Mouse (Mus musculus): ENCODE measurements at regions not wholly inside any gene's neighbourhood (a gene's known extent, or its start where the extent isn't known, plus 50 kb on each side); places are given as distances from the start of the nearest gene placed in this dataset.

- no peak overlapping the region for H3K9ac ChIP-seq (ENCODE audit: low read depth, low read length)
- H3K9me3 ChIP-seq (ENCODE audit: control insufficient read depth) = no peaks in the 10 kb centered on the region
- H3K27me3 ChIP-seq (replicated peaks; ENCODE audit: control insufficient read depth, insufficient read depth, low read length) = no peaks in the 10 kb centered on the region
- H3K36me3 ChIP-seq (ENCODE audit: control insufficient read depth, insufficient read depth) = no peaks in the 10 kb centered on the region
- ATAC-seq = no peak
- no peak overlapping the region for H3K4me3 ChIP-seq (ENCODE audit: low read depth, low read length)
- H3K27ac ChIP-seq (ENCODE audit: low read depth, low read length) = no peak overlapping the region
- H3K4me1 ChIP-seq (replicated peaks; ENCODE audit: control insufficient read depth, insufficient read depth, low read length) = no peaks in the 10 kb centered on the region
- 48% methylated on average over 5 of the region's 5 CpGs for WGBS
- no peak overlapping the region for H3K4me2 ChIP-seq (replicated peaks; ENCODE audit: low read depth)
- no peak for TF ChIP-seq CTCF (IDR thresholded peaks at IDR 0.05; ENCODE audit: low read depth)
Measured at GRCm38 (mm10) chr1:35972190-35972584, 96.0 kb upstream of the Hs6st1 start.

DNA sequence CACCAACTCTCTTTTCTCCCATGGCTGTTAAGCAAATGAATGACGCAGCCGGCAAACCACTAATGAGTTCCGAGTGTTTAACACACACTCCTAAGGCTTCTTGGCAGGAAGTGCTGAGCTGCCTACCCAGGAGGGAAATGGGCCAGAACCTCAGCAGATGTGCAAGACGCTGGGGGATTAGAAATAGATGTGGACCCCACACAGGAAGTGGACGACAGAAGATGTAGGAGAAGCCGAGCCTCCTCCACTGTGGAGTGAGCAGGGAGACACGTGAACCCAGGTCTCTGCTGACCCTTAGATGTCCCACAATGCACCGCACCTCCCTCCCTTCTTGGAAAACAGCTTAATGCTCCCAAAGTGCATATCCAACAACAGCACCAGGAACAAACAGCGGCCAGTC, 94.8 kb upstream of the Hs6st1 start:
- no peak overlapping the region for H3K27ac ChIP-seq (ENCODE audit: low read depth, low read length)
- H3K9ac ChIP-seq (ENCODE audit: low read depth, low read length) = no peak overlapping the region
- no peak overlapping the region for H3K4me2 ChIP-seq (replicated peaks; ENCODE audit: low read depth)
- H3K27me3 ChIP-seq (replicated peaks; ENCODE audit: control insufficient read depth, insufficient read depth, low read length) = no peaks in the 10 kb centered on the region
- H3K36me3 ChIP-seq (ENCODE audit: control insufficient read depth, insufficient read depth) = no peaks in the 10 kb centered on the region
- WGBS = 54% methylated on average over 9 of the region's 9 CpGs
- no peak overlapping the region for H3K4me3 ChIP-seq (ENCODE audit: low read depth, low read length)
- TF ChIP-seq CTCF (IDR thresholded peaks at IDR 0.05; ENCODE audit: low read depth) = no peak
- H3K4me1 ChIP-seq (replicated peaks; ENCODE audit: control insufficient read depth, insufficient read depth, low read length) = no peaks in the 10 kb centered on the region
- no peak for ATAC-seq
- H3K9me3 ChIP-seq (ENCODE audit: control insufficient read depth) = no peaks in the 10 kb centered on the region

GRCm38 (mm10) chr1:35975611-35976208, 92.5 kb upstream of the Hs6st1 start:
- H3K9me3 ChIP-seq (ENCODE audit: control insufficient read depth) = no peaks in the 10 kb centered on the region
- H3K4me1 ChIP-seq (replicated peaks; ENCODE audit: control insufficient read depth, insufficient read depth, low read length) = no peaks in the 10 kb centered on the region
- 59% methylated on average over 3 of the region's 3 CpGs for WGBS
- H3K27ac ChIP-seq (ENCODE audit: low read depth, low read length) = no peak overlapping the region
- no peaks in the 10 kb centered on the region for H3K36me3 ChIP-seq (ENCODE audit: control insufficient read depth, insufficient read depth)
- no peak for ATAC-seq
- no peak overlapping the region for H3K4me3 ChIP-seq (ENCODE audit: low read depth, low read length)
- no peak overlapping the region for H3K4me2 ChIP-seq (replicated peaks; ENCODE audit: low read depth)
- H3K27me3 ChIP-seq (replicated peaks; ENCODE audit: control insufficient read depth, insufficient read depth, low read length) = no peaks in the 10 kb centered on the region
- H3K9ac ChIP-seq (ENCODE audit: low read depth, low read length) = no peak overlapping the region
- no peak for TF ChIP-seq CTCF (IDR thresholded peaks at IDR 0.05; ENCODE audit: low read depth)

DNA sequence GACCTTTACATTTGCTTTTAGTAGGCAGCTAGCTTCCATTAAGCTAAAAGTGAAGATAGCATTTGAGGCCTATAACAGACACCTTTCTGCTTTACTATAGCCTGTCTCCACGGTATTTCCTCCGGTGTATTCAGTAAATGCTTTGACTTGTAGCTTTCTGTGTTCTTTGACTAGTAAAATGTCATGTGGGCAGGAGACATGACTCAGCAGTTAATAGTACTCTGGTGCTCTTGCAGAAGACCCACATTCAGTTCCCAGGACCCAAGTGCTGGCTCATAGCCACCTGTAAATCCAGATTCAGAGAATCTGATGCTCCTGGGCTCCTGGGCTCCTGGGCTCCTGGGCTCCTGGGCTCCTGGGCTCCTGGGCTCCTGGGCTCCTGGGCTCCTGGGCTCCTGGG, 91.7 kb upstream of the Hs6st1 start:
- ATAC-seq = no peak
- Histone ChIP-seq H3K4me1 (replicated peaks; ENCODE audit: control insufficient read depth, insufficient read depth, low read length) (no peaks in the 10 kb centered on the region), H3K9ac (ENCODE audit: low read depth, low read length) (no peak overlapping the region), H3K27me3 (replicated peaks; ENCODE audit: control insufficient read depth, insufficient read depth, low read length) (no peaks in the 10 kb centered on the region), H3K27ac (ENCODE audit: low read depth, low read length) (no peak overlapping the region), H3K4me3 (ENCODE audit: low read depth, low read length) (no peak overlapping the region), H3K4me2 (replicated peaks; ENCODE audit: low read depth) (no peak overlapping the region), H3K9me3 (ENCODE audit: control insufficient read depth) (no peaks in the 10 kb centered on the region), H3K36me3 (ENCODE audit: control insufficient read depth, insufficient read depth) (no peaks in the 10 kb centered on the region)
- no peak for TF ChIP-seq CTCF (IDR thresholded peaks at IDR 0.05; ENCODE audit: low read depth)
- 72% methylated on average over 2 of the region's 2 CpGs for WGBS

DNA sequence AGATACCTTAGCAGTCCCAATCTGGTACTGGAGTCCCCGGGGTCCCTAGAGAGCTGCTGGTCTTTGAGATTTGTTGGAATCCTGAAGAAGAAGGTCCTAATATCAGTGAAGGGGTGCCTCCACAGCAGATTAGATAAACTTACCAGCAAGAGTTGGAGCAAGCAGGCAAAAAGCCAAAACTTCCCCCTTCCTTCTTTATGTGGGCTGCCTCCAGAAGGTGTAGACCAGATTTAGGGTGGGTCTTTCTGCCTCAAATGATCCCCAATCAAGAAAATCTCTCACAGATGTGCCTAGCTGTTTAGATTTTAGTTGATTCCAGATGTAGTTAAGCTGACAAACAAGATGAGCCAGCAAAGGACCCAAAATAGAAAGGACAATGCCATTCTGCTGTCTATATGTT, 90.1 kb upstream of the Hs6st1 start:
- Histone ChIP-seq H3K9ac (ENCODE audit: low read depth, low read length) (no peak overlapping the region), H3K4me2 (replicated peaks; ENCODE audit: low read depth) (no peak overlapping the region), H3K9me3 (ENCODE audit: control insufficient read depth) (no peaks in the 10 kb centered on the region), H3K27ac (ENCODE audit: low read depth, low read length) (no peak overlapping the region), H3K4me3 (ENCODE audit: low read depth, low read length) (no peak overlapping the region), H3K27me3 (replicated peaks; ENCODE audit: control insufficient read depth, insufficient read depth, low read length) (no peaks in the 10 kb centered on the region), H3K4me1 (replicated peaks; ENCODE audit: control insufficient read depth, insufficient read depth, low read length) (no peaks in the 10 kb centered on the region), H3K36me3 (ENCODE audit: control insufficient read depth, insufficient read depth) (no peaks in the 10 kb centered on the region)
- WGBS = 80% methylated on average over 1 of the region's 1 CpGs
- TF ChIP-seq CTCF (IDR thresholded peaks at IDR 0.05; ENCODE audit: low read depth) = no peak
- ATAC-seq = no peak

GRCm38 (mm10) chr1:35978766-35979165, 89.4 kb upstream of the Hs6st1 start:
- H3K27me3 ChIP-seq (replicated peaks; ENCODE audit: control insufficient read depth, insufficient read depth, low read length) = no peaks in the 10 kb centered on the region
- no peak overlapping the region for H3K27ac ChIP-seq (ENCODE audit: low read depth, low read length)
- no peak overlapping the region for H3K4me3 ChIP-seq (ENCODE audit: low read depth, low read length)
- H3K4me2 ChIP-seq (replicated peaks; ENCODE audit: low read depth) = no peak overlapping the region
- no peak overlapping the region for H3K9ac ChIP-seq (ENCODE audit: low read depth, low read length)
- WGBS = 41% methylated on average over 4 of the region's 4 CpGs
- ATAC-seq = no peak
- H3K36me3 ChIP-seq (ENCODE audit: control insufficient read depth, insufficient read depth) = no peaks in the 10 kb centered on the region
- no peaks in the 10 kb centered on the region for H3K9me3 ChIP-seq (ENCODE audit: control insufficient read depth)
- no peak for TF ChIP-seq CTCF (IDR thresholded peaks at IDR 0.05; ENCODE audit: low read depth)
- no peaks in the 10 kb centered on the region for H3K4me1 ChIP-seq (replicated peaks; ENCODE audit: control insufficient read depth, insufficient read depth, low read length)

DNA sequence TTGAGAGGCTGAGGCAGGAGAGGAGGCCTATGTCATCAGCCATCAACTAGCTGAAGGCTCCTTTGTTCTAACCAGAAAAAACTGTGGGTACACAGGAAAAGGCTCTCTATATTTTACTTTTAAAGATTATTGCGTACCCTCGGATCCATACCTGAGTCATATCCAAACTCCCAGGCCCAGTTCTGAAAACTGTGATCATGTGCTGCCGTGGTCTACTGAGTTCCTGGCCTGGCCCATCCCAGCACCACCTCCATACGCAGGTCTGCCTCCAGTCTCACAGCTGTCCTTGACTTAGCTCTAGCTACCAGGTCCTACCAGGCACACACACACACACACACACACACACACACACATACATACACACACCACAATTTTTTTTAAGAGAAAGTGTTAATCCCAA, 87.0 kb upstream of the Hs6st1 start:
- no peak overlapping the region for H3K27ac ChIP-seq (ENCODE audit: low read depth, low read length)
- no peaks in the 10 kb centered on the region for H3K36me3 ChIP-seq (ENCODE audit: control insufficient read depth, insufficient read depth)
- H3K9ac ChIP-seq (ENCODE audit: low read depth, low read length) = no peak overlapping the region
- no peaks in the 10 kb centered on the region for H3K9me3 ChIP-seq (ENCODE audit: control insufficient read depth)
- H3K4me1 ChIP-seq (replicated peaks; ENCODE audit: control insufficient read depth, insufficient read depth, low read length) = no peaks in the 10 kb centered on the region
- ATAC-seq = no peak
- no peaks in the 10 kb centered on the region for H3K27me3 ChIP-seq (replicated peaks; ENCODE audit: control insufficient read depth, insufficient read depth, low read length)
- no peak overlapping the region for H3K4me3 ChIP-seq (ENCODE audit: low read depth, low read length)
- H3K4me2 ChIP-seq (replicated peaks; ENCODE audit: low read depth) = no peak overlapping the region
- 91% methylated on average over 4 of the region's 4 CpGs for WGBS
- no peak for TF ChIP-seq CTCF (IDR thresholded peaks at IDR 0.05; ENCODE audit: low read depth)

Data from intestine, postnatal 0 days (tissue).